Mouse (Mus musculus) spleen, adult 18-20 months (tissue): ENCODE measurements around the gene Yif1a.
"Not testable (repeated sequence)": the region's sequence is repeated elsewhere in the genome, so short reads cannot be mapped to it uniquely, and the experiment has no call there.

Source experiments
- DNase-seq, 2 experiments: peaks; one replicate each; pipeline ENCODE4 v3.0.0; 2022; ENCODE audit warnings: mixed read lengths in 2 of 2

Gene Yif1a

GRCm38 (mm10) chr19:5086533-5086932, 1.8 kb upstream of the Yif1a start:
- DNase-seq: not testable (repeated sequence)

GRCm38 (mm10) chr19:5089324-5089723, 986 bp downstream of the Yif1a start:
- DNase-seq: no peak

GRCm38 (mm10) chr19:5092083-5092482, 3.7 kb downstream of the Yif1a start:
- DNase-seq: no peak

GRCm38 (mm10) chr19:5093481-5094242, 5.3 kb downstream of the Yif1a start:
- DNase-seq: no peak

- DNase-seq: peak; percentile 70 to 91
Measured at GRCm38 (mm10) chr19:5094243-5094632, 5.9 kb downstream of the Yif1a start.

GRCm38 (mm10) chr19:5094746-5095417, 6.5 kb downstream of the Yif1a start:
- DNase-seq: no peak

GRCm38 (mm10) chr19:5095887-5096474, 7.6 kb downstream of the Yif1a start:
- no peak for DNase-seq

GRCm38 (mm10) chr19:5097521-5098362, 9.4 kb downstream of the Yif1a start:
- DNase-seq: no peak

- peak in 1 of 2 experiments; percentile 64 for DNase-seq
Measured at GRCm38 (mm10) chr19:5098363-5099143, 10.2 kb downstream of the Yif1a start, which contains the start of gene Cnih2. Cnih2 (minus strand) TSS chr19:5098521.

GRCm38 (mm10) chr19:5106074-5106473, 17.7 kb downstream of the Yif1a start:
- no peak for DNase-seq

GRCm38 (mm10) chr19:5106731-5107191, 18.4 kb downstream of the Yif1a start, which contains the start of gene Rab1b:
Rab1b (minus strand) TSS chr19:5107072.
- peak; percentile 96 for DNase-seq

- DNase-seq: no peak
Measured at GRCm38 (mm10) chr19:5107556-5108270, 19.4 kb downstream of the Yif1a start.

GRCm38 (mm10) chr19:5108271-5108575, 19.9 kb downstream of the Yif1a start:
- no peak for DNase-seq

GRCm38 (mm10) chr19:5108702-5109101, 20.4 kb downstream of the Yif1a start:
- DNase-seq: no peak

- DNase-seq: no peak
Measured at GRCm38 (mm10) chr19:5109659-5110453, 21.5 kb downstream of the Yif1a start.

- DNase-seq: no peak
Measured at GRCm38 (mm10) chr19:5113783-5114182, 25.4 kb downstream of the Yif1a start.

- DNase-seq: peak; percentile 80 to 84
Measured at GRCm38 (mm10) chr19:5117494-5118383, 29.4 kb downstream of the Yif1a start.

GRCm38 (mm10) chr19:5118384-5118698, 30.0 kb downstream of the Yif1a start, which contains the start of gene Klc2:
Klc2 (minus strand) TSS chr19:5118560.
- DNase-seq: no peak

- no peak for DNase-seq
Measured at GRCm38 (mm10) chr19:5122492-5122891, 34.2 kb downstream of the Yif1a start.
